Mouse (Mus musculus) kidney, adult 2 months (tissue): ENCODE measurements at regions not wholly inside any gene's neighbourhood (a gene's known extent, or its start where the extent isn't known, plus 50 kb on each side); places are given as distances from the start of the nearest gene placed in this dataset.
"Not testable (repeated sequence)": the region's sequence is repeated elsewhere in the genome, so short reads cannot be mapped to it uniquely, and the experiment has no call there.

ENCODE experiments used
- CTCF ChIP-seq: fragments of 200-500 bp; conservative IDR thresholded peaks from 2 replicates; pipeline ENCODE4 v1.5.1; 2011; ENCODE audit warnings: low read depth, mild to moderate bottlenecking, control low read depth, low read length, moderate library complexity, mixed read lengths; ENCODE audit not compliant: insufficient read depth, insufficient read length
- POLR2A ChIP-seq: fragments of 200-500 bp; IDR thresholded peaks from one replicate; pipeline ENCODE4 v1.6.1; 2011; ENCODE audit warnings: low read depth, low read length, control low read depth

- TF ChIP-seq POLR2A, CTCF: not testable (repeated sequence)
These were observed 223.2 kb upstream of the Ell2 start for GRCm38 (mm10) chr13:75483157-75483915.
